Mouse (Mus musculus) myocyte (in vitro differentiated cells): Measurements from ENCODE around the gene Ccdc146. TPM values are rescaled to one million over a fixed set of nuclear protein-coding genes. Genes with fewer than 3 reads are reported as not detected.
A peak's percentile ranks its signal among the peaks of the same experiment; 100 is the strongest.

Source experiments
- H3K27me3 ChIP-seq: one replicate; pipeline ENCODE4 v1.6.1; 2011; ENCODE audit not compliant: control insufficient read depth, insufficient read depth, insufficient read length
- H3K36me3 ChIP-seq: one replicate; pipeline ENCODE4 v1.6.1; 2011; ENCODE audit not compliant: control insufficient read depth, insufficient read depth
- H3K4me2 ChIP-seq: one replicate; pipeline ENCODE4 v1.6.1; 2011; ENCODE audit warnings: low read depth, control low read depth
- H3K4me3 ChIP-seq: one replicate; pipeline ENCODE4 v1.5.1; 2011; ENCODE audit warnings: mild to moderate bottlenecking, control low read depth, moderate library complexity
- H3K79me2 ChIP-seq: one replicate; pipeline ENCODE4 v1.6.1; 2011; ENCODE audit not compliant: control insufficient read depth, insufficient read depth
- H3ac ChIP-seq: one replicate; pipeline ENCODE4 v1.6.1; 2011; ENCODE audit not compliant: control insufficient read depth, insufficient read length
- CEBPB ChIP-seq: IDR thresholded peaks from 2 replicates; pipeline ENCODE4 v1.6.1; 2011; ENCODE audit warnings: mild to moderate bottlenecking, moderate library complexity; ENCODE audit not compliant: poor library complexity, insufficient read depth, severe bottlenecking
- E2F4 ChIP-seq: IDR thresholded peaks from one replicate; pipeline ENCODE4 v1.6.1; 2011; ENCODE audit warnings: mild to moderate bottlenecking, control low read depth, moderate library complexity; ENCODE audit not compliant: insufficient read depth
- MAX ChIP-seq: IDR thresholded peaks from one replicate; pipeline ENCODE4 v1.6.1; 2011; ENCODE audit warnings: low read depth, mild to moderate bottlenecking, control low read depth
- MYOD1 ChIP-seq, 3 experiments: IDR thresholded peaks; one replicate each; pipeline ENCODE4 v1.6.1; 2011; ENCODE audit warnings: control low read depth in 2 of 3, low read depth in 2 of 3, mild to moderate bottlenecking in 2 of 3, moderate library complexity in 1 of 3; ENCODE audit not compliant: insufficient read length in 2 of 3, control insufficient read depth in 1 of 3
- MYOG ChIP-seq, 3 experiments: IDR thresholded peaks; one replicate each; pipeline ENCODE4 v1.6.1; 2011; ENCODE audit warnings: control low read depth in 2 of 3, low read depth in 2 of 3, mild to moderate bottlenecking in 2 of 3; ENCODE audit not compliant: insufficient read length in 2 of 3, control insufficient read depth in 1 of 3, insufficient read depth in 1 of 3
- POLR2A ChIP-seq: IDR thresholded peaks from one replicate; pipeline ENCODE4 v1.6.1; 2011; ENCODE audit warnings: low read depth, mild to moderate bottlenecking, control low read depth, moderate library complexity; ENCODE audit not compliant: insufficient read length
- POLR2AphosphoS2 ChIP-seq: IDR thresholded peaks from one replicate; pipeline ENCODE4 v1.6.1; 2011; ENCODE audit warnings: low read depth, control low read depth; ENCODE audit not compliant: insufficient read length
- REST ChIP-seq: IDR thresholded peaks from one replicate; pipeline ENCODE4 v1.6.1; 2011; ENCODE audit warnings: mild to moderate bottlenecking, control low read depth, moderate library complexity; ENCODE audit not compliant: insufficient read depth, insufficient read length
- SRF ChIP-seq: IDR thresholded peaks from one replicate; pipeline ENCODE4 v1.6.1; 2011; ENCODE audit warnings: low read depth; ENCODE audit not compliant: control insufficient read depth, insufficient read length
- TCF12 ChIP-seq: IDR thresholded peaks from one replicate; pipeline ENCODE4 v1.6.1; 2011; ENCODE audit warnings: mild to moderate bottlenecking, control low read depth; ENCODE audit not compliant: poor library complexity, insufficient read depth, severe bottlenecking
- TCF3 ChIP-seq: IDR thresholded peaks from one replicate; pipeline ENCODE4 v1.6.1; 2011; ENCODE audit warnings: low read depth, control low read depth; ENCODE audit not compliant: insufficient read length
- polyA plus RNA-seq: library from polyadenylated mRNA; unstranded; fragments of >200 nt; fragmentation: generic; extraction: Trizol; gene quantifications from one replicate; pipeline ENCODE4 v1.2.1, GENCODE M21; 2012; ENCODE audit warnings: missing spikeins

Ccdc146 gene
- polyA plus RNA-seq, 1 experiment: not detected

GRCm38 (mm10) chr5:21254731-21255525 lies 169.5 kb downstream of the Ccdc146 start:
- Histone ChIP-seq H3K4me2 (no peak overlapping the region), H3K4me3 (no peak overlapping the region), H3ac (no peak overlapping the region), H3K36me3 (no peaks in the 10 kb centered on the region), H3K27me3 (no peaks in the 10 kb centered on the region), H3K79me2 (no peaks in the 10 kb centered on the region)
- TF ChIP-seq E2F4: no peak
- no peak for TF ChIP-seq REST
- no peak for TF ChIP-seq CEBPB
- TF ChIP-seq MYOG (IDR thresholded peaks at IDR 0.05; ENCODE audit: control insufficient read depth in 1 of 3, insufficient read depth in 1 of 3, insufficient read length in 2 of 3, low read depth in 2 of 3): no peak

GRCm38 (mm10) chr5:21248834-21249233 lies 175.6 kb downstream of the Ccdc146 start:
- Histone ChIP-seq H3K79me2 (no peaks in the 10 kb centered on the region), H3ac (no peak overlapping the region), H3K4me3 (no peak overlapping the region), H3K36me3 (no peaks in the 10 kb centered on the region), H3K27me3 (no peaks in the 10 kb centered on the region), H3K4me2 (peak overlapping the region; percentile 46)
- TF ChIP-seq E2F4 (no peak), TCF12 (no peak), CEBPB (no peak), POLR2AphosphoS2 (no peak), MYOG (IDR thresholded peaks at IDR 0.05; ENCODE audit: control insufficient read depth in 1 of 3, insufficient read depth in 1 of 3, insufficient read length in 2 of 3, low read depth in 2 of 3) (no peak), TCF3 (no peak), SRF (no peak)

- Histone ChIP-seq H3K27me3 (no peaks in the 10 kb centered on the region), H3K4me3 (no peak overlapping the region), H3K4me2 (peak overlapping the region; percentile 46), H3K36me3 (no peaks in the 10 kb centered on the region), H3K79me2 (no peaks in the 10 kb centered on the region), H3ac (no peak overlapping the region)
- TF ChIP-seq MYOD1 (IDR thresholded peaks at IDR 0.05; ENCODE audit: control insufficient read depth in 1 of 3, insufficient read length in 2 of 3, low read depth in 2 of 3) (peak in 2 of 3 experiments; percentile 13 to 25), MAX (no peak)
Measured at GRCm38 (mm10) chr5:21247916-21248315, 176.6 kb downstream of the Ccdc146 start.

GRCm38 (mm10) chr5:21246794-21247193 lies 177.7 kb downstream of the Ccdc146 start:
- TF ChIP-seq MAX (no peak), CEBPB (no peak), REST (no peak), TCF3 (no peak), TCF12 (no peak), POLR2AphosphoS2 (no peak), POLR2A (no peak), MYOG (IDR thresholded peaks at IDR 0.05; ENCODE audit: control insufficient read depth in 1 of 3, insufficient read depth in 1 of 3, insufficient read length in 2 of 3, low read depth in 2 of 3) (no peak), E2F4 (no peak), MYOD1 (IDR thresholded peaks at IDR 0.05; ENCODE audit: control insufficient read depth in 1 of 3, insufficient read length in 2 of 3, low read depth in 2 of 3) (no peak)
- Histone ChIP-seq H3K79me2 (no peaks in the 10 kb centered on the region), H3K36me3 (no peaks in the 10 kb centered on the region), H3K4me3 (no peak overlapping the region), H3K27me3 (no peaks in the 10 kb centered on the region), H3K4me2 (peak overlapping the region; percentile 15), H3ac (no peak overlapping the region)

- TF ChIP-seq TCF12 (no peak), POLR2AphosphoS2 (no peak), POLR2A (no peak), SRF (no peak), CEBPB (no peak), MAX (no peak), REST (no peak)
- no peak overlapping the region for H3ac ChIP-seq
- H3K27me3 ChIP-seq: no peaks in the 10 kb centered on the region
- no peaks in the 10 kb centered on the region for H3K79me2 ChIP-seq
- no peak overlapping the region for H3K4me2 ChIP-seq
- no peaks in the 10 kb centered on the region for H3K36me3 ChIP-seq
- H3K4me3 ChIP-seq: no peak overlapping the region
Measured at GRCm38 (mm10) chr5:21245241-21245640, 179.2 kb downstream of the Ccdc146 start.
